Mouse (Mus musculus): Measurements from ENCODE around the gene Mgat3. TPM values are rescaled to one million over a fixed set of nuclear protein-coding genes. Genes with fewer than 3 reads are reported as not detected.

Gene Mgat3
- total RNA-seq (2014; rRNA removed) (99.6 and 106 TPM in 2 replicates), polyA plus RNA-seq (2015; fragmentation: Nextera tagmentation; extraction: Ambion mirVana) (13.2 and 13.5 TPM in 2 replicates)

DNA sequence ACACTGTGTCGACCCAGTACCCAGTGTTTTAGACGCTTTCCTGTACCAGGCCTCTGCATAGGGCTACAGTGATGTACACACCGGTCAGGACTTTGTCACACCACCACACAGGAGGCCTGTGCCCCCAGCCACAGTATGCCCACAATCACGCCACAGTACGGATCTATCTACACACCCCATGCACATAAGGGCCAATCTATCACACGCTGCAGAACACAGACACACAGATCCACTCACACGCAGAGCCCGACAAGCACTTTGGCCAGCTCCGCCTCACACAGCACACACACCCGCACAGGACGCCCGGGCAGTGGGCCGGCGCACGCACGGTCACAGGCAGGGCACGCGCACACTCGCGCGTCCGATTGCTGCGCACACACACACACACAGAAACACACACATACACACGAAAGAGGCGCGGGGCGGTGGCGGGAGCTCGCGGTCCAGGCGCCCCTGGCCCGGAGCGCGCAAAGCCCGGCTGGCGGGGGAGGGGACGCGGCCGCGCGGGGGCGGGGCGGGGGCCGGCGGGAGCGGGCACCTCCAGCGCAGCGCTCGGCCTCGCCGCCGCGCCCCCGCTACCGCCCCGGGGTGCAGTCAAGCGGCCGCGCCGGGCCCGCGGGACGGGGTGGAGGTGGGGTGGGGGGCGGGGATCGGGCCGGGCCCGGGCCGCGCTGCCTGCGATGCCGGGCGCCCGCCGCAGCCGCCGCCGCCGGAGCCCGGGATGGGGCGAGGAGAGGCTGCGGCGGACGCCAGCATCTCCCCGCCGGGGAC, at the start of gene Mgat3:
TSS of gene Mgat3 (plus strand) at position 721 of the 771 bp plus-strand sequence.
- Histone ChIP-seq H3K9me3 (ENCODE audit: low read length) (no peaks in the 10 kb centered on the region), H3K27me3 (ENCODE audit: insufficient read depth, low read length) (no peaks in the 10 kb centered on the region), H3K9ac (replicated peaks; ENCODE audit: low read length) (peak within 1 kb of the TSS; percentile 95), H3K36me3 (ENCODE audit: insufficient read depth, low read length) (no peaks in the 10 kb centered on the region), H3K4me2 (ENCODE audit: low read depth, low read length) (peak within 1 kb of the TSS; percentile 76), H3K27ac (peak within 1 kb of the TSS; percentile 86), H3K4me3 (ENCODE audit: low read length) (peak within 1 kb of the TSS; percentile 94), H3K4me1 (ENCODE audit: insufficient read depth, low read length) (peaks cover 19% of the 10 kb centered on the region)
- ATAC-seq (peak; percentile 87), DNase-seq (ENCODE audit: low spot score) (peak; percentile 80)
- WGBS = 1% methylated on average over 42 of the region's 85 CpGs
- no peak for TF ChIP-seq CTCF (IDR thresholded peaks at IDR 0.05; ENCODE audit: low read depth)

DNA sequence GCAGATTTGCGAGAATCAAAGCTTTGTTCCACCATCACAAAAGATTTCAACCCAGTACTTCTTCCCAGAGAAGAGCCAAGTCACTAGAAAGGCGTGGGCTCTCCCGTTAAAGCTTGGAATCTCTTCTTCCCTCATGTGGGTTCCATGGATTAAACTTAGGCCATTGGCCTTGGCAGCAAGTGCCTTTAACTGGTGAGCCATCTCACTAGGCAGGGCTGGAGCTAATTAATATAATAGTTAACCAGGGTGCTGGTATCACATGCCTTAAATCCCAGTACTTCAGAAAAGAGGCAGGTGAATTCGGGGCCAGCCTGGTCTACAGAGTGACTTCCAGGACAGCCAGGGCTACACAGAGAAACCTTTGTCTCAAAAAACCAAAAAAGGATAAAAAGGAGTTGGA, 48.9 kb upstream of the Mgat3 start:
- DNase-seq (ENCODE audit: low spot score) = no peak
- no peak overlapping the region for H3K9ac ChIP-seq (replicated peaks; ENCODE audit: low read length)
- H3K4me1 ChIP-seq (ENCODE audit: insufficient read depth, low read length) = no peaks in the 10 kb centered on the region
- ATAC-seq = no peak
- H3K27ac ChIP-seq = no peak overlapping the region
- H3K4me2 ChIP-seq (ENCODE audit: low read depth, low read length) = no peak overlapping the region
- no peak overlapping the region for H3K4me3 ChIP-seq (ENCODE audit: low read length)
- H3K9me3 ChIP-seq (ENCODE audit: low read length) = no peaks in the 10 kb centered on the region
- WGBS = 80% methylated on average over 4 of the region's 4 CpGs
- TF ChIP-seq CTCF (IDR thresholded peaks at IDR 0.05; ENCODE audit: low read depth) = no peak
- no peaks in the 10 kb centered on the region for H3K27me3 ChIP-seq (ENCODE audit: insufficient read depth, low read length)
- no peaks in the 10 kb centered on the region for H3K36me3 ChIP-seq (ENCODE audit: insufficient read depth, low read length)

DNA sequence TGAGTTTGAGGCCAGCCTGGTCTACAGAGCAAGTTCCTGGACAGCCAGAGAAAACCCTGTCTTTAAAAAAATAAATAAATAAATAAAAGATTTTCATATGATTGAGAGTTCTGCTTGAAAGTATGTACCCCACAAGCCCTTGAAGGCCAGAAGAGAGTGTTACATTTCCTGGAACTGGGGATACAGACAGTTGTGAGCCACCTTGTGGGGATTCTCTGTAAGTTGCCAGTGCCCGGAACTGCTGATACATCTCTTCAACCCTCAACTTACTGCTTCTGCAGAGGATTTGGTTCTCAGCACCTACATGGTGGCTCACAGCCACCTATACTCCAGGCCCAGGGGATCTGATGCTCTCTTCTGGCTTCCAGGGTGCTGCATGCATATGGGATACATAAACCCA, 46.3 kb upstream of the Mgat3 start:
- no peaks in the 10 kb centered on the region for H3K27me3 ChIP-seq (ENCODE audit: insufficient read depth, low read length)
- H3K4me1 ChIP-seq (ENCODE audit: insufficient read depth, low read length) = no peaks in the 10 kb centered on the region
- WGBS = 46% methylated on average over 1 of the region's 1 CpGs
- H3K9ac ChIP-seq (replicated peaks; ENCODE audit: low read length) = no peak overlapping the region
- H3K36me3 ChIP-seq (ENCODE audit: insufficient read depth, low read length) = no peaks in the 10 kb centered on the region
- H3K4me2 ChIP-seq (ENCODE audit: low read depth, low read length) = no peak overlapping the region
- DNase-seq (ENCODE audit: low spot score) (peak; percentile 44), ATAC-seq (no peak)
- H3K27ac ChIP-seq = no peak overlapping the region
- no peak overlapping the region for H3K4me3 ChIP-seq (ENCODE audit: low read length)
- H3K9me3 ChIP-seq (ENCODE audit: low read length) = no peaks in the 10 kb centered on the region
- peak; percentile 48 for TF ChIP-seq CTCF (IDR thresholded peaks at IDR 0.05; ENCODE audit: low read depth)

DNA sequence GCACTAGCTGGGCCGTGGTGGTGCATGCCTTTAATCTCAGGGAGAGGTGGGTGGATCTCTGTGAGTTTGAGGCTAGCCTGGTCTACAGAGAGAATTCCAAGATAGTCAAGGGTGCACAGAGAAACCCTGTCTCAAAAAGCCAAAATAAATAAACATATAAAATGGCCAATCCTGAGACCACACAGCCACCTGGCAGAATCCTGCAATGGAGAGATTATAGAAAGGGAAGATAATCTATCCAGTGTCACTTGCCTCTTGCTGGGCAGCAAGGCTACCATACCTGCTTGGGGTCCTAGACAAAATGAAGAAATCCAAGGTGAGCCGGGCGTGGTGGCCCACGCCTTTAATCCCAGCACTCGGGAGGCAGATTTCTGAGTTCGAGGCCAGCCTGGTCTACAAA, 43.5 kb upstream of the Mgat3 start:
- Histone ChIP-seq H3K4me3 (ENCODE audit: low read length) (no peak overlapping the region), H3K9ac (replicated peaks; ENCODE audit: low read length) (no peak overlapping the region), H3K9me3 (ENCODE audit: low read length) (no peaks in the 10 kb centered on the region), H3K27ac (no peak overlapping the region), H3K27me3 (ENCODE audit: insufficient read depth, low read length) (no peaks in the 10 kb centered on the region), H3K4me1 (ENCODE audit: insufficient read depth, low read length) (peaks cover 12% of the 10 kb centered on the region), H3K36me3 (ENCODE audit: insufficient read depth, low read length) (no peaks in the 10 kb centered on the region), H3K4me2 (ENCODE audit: low read depth, low read length) (no peak overlapping the region)
- ATAC-seq = no peak
- TF ChIP-seq CTCF (IDR thresholded peaks at IDR 0.05; ENCODE audit: low read depth) = no peak
- DNase-seq (ENCODE audit: low spot score) = no peak
- WGBS = 89% methylated on average over 6 of the region's 6 CpGs

DNA sequence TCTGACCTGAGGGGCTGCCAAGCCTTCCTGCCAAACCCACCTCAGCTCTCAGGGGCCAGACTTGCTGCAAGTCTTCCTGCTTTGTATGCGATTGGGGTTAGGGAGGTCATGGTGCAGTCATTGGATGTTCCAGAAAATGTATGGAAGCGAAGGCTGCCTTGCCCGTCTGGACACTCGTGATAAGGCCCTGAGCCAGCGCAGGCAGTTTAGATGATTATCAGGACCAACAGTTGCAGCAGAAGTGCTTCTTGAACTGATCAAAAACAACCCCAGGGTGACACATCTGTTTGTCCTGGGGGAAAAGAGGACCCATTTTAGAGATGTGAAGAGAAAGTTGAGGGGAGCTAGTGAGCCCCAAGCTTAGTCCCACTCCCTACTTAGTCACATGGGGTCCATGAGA, 42.8 kb upstream of the Mgat3 start:
- Histone ChIP-seq H3K27me3 (ENCODE audit: insufficient read depth, low read length) (no peaks in the 10 kb centered on the region), H3K9ac (replicated peaks; ENCODE audit: low read length) (no peak overlapping the region), H3K9me3 (ENCODE audit: low read length) (no peaks in the 10 kb centered on the region), H3K4me2 (ENCODE audit: low read depth, low read length) (no peak overlapping the region), H3K27ac (no peak overlapping the region), H3K36me3 (ENCODE audit: insufficient read depth, low read length) (no peaks in the 10 kb centered on the region), H3K4me1 (ENCODE audit: insufficient read depth, low read length) (peaks cover 12% of the 10 kb centered on the region), H3K4me3 (ENCODE audit: low read length) (no peak overlapping the region)
- DNase-seq (ENCODE audit: low spot score) = no peak
- no peak for TF ChIP-seq CTCF (IDR thresholded peaks at IDR 0.05; ENCODE audit: low read depth)
- WGBS = 85% methylated on average over 5 of the region's 5 CpGs
- ATAC-seq = no peak

DNA sequence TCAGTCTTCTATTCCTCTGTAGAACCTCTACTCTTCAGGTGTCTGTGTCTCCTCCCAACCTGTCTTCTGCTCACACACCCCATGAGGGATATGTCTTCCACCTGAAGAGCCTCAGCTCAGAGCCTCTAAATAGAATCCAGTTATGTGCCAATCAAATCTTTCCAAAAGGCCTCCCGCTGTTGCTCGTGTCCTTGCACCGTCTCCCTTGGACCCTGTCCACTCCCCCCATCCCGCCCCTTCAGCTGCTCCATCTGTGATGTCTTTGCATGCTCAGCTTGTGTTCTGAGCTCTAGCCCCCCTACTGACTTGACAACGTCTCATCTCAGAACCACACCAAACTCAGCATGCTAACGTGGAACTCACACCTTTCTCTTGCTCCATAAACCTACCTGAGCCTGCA, 42.1 kb upstream of the Mgat3 start:
- peaks cover 12% of the 10 kb centered on the region for H3K4me1 ChIP-seq (ENCODE audit: insufficient read depth, low read length)
- no peak overlapping the region for H3K9ac ChIP-seq (replicated peaks; ENCODE audit: low read length)
- H3K4me3 ChIP-seq (ENCODE audit: low read length) = no peak overlapping the region
- 57% methylated on average over 6 of the region's 6 CpGs for WGBS
- TF ChIP-seq CTCF (IDR thresholded peaks at IDR 0.05; ENCODE audit: low read depth) = no peak
- no peak overlapping the region for H3K4me2 ChIP-seq (ENCODE audit: low read depth, low read length)
- ATAC-seq (no peak), DNase-seq (ENCODE audit: low spot score) (no peak)
- no peak overlapping the region for H3K27ac ChIP-seq
- no peaks in the 10 kb centered on the region for H3K27me3 ChIP-seq (ENCODE audit: insufficient read depth, low read length)
- no peaks in the 10 kb centered on the region for H3K36me3 ChIP-seq (ENCODE audit: insufficient read depth, low read length)
- no peaks in the 10 kb centered on the region for H3K9me3 ChIP-seq (ENCODE audit: low read length)

DNA sequence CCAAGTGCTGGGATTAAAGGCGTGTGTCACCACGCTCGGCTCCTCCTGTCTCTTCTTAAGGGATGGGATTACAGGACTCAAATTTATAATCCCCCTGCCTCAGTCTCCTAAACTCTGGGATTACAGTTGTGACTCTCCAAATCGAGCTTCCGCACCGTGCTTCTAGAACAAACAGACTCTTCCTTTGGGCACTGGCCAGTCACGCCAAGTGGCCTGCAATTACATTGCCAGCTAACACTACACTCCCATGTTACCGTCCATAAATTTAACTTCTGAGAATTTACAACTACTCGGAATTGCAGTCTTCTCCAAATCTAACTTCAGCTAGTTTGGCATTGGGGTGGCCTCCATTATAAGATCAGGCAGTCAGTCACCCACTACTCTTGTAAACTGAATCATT, 41.1 kb upstream of the Mgat3 start:
- no peak for ATAC-seq
- peak overlapping the region; percentile 75; the same call in 1 of the 2 replicates for H3K4me3 ChIP-seq (ENCODE audit: low read length)
- H3K4me1 ChIP-seq (ENCODE audit: insufficient read depth, low read length) = peaks cover 14% of the 10 kb centered on the region
- H3K27ac ChIP-seq = 0 out of 2 replicates have a peak overlapping the region, but pooled peaks have one; percentile 99
- H3K27me3 ChIP-seq (ENCODE audit: insufficient read depth, low read length) = no peaks in the 10 kb centered on the region
- DNase-seq (ENCODE audit: low spot score) = no peak
- H3K9ac ChIP-seq (replicated peaks; ENCODE audit: low read length) = no peak overlapping the region; the same call in 1 of the 2 replicates
- H3K36me3 ChIP-seq (ENCODE audit: insufficient read depth, low read length) = no peaks in the 10 kb centered on the region
- H3K4me2 ChIP-seq (ENCODE audit: low read depth, low read length) = peak overlapping the region; percentile 71
- no peaks in the 10 kb centered on the region for H3K9me3 ChIP-seq (ENCODE audit: low read length)
- 78% methylated on average over 9 of the region's 9 CpGs for WGBS
- no peak for TF ChIP-seq CTCF (IDR thresholded peaks at IDR 0.05; ENCODE audit: low read depth)
